Mouse (Mus musculus): ENCODE measurements around the gene 6430531B16Rik. TPM values are rescaled to one million over a fixed set of nuclear protein-coding genes. Genes with fewer than 3 reads are reported as not detected.

Gene 6430531B16Rik
- 0.87 TPM for polyA plus RNA-seq (2017; shearing (Covaris generic))

GRCm38 (mm10) chr7:139978278-139978892, at the start of gene 6430531B16Rik:
TSS of gene 6430531B16Rik (minus strand) at chr7:139978755.

GRCm38 (mm10) chr7:139992406-139992805, 13.9 kb upstream of the 6430531B16Rik start, which contains the start of gene Adam8:
TSS of gene Adam8 (minus strand) at chr7:139992562.

GRCm38 (mm10) chr7:139943674-139944281, 34.8 kb downstream of the 6430531B16Rik start, which contains the start of gene Utf1:
TSS of gene Utf1 (plus strand) at chr7:139943789.

Other genes starting within 250 kb of the 6430531B16Rik start
- not detected for gene Adgra1, start 144.6 kb downstream of the 6430531B16Rik start, polyA plus RNA-seq (2017; shearing (Covaris generic))
- gene Kndc1, start 84.1 kb downstream of the 6430531B16Rik start, polyA plus RNA-seq (2017; shearing (Covaris generic)): 0.16 TPM
- 9.8 TPM for gene Utf1, start 35.0 kb downstream of the 6430531B16Rik start, polyA plus RNA-seq (2017; shearing (Covaris generic))
- gene Adam8, start 13.8 kb upstream of the 6430531B16Rik start, polyA plus RNA-seq (2017; shearing (Covaris generic)): 11.3 TPM
- 46.2 TPM for gene Zfp511, start 57.6 kb upstream of the 6430531B16Rik start, polyA plus RNA-seq (2017; shearing (Covaris generic))
- gene Tubgcp2, start 57.9 kb upstream of the 6430531B16Rik start, polyA plus RNA-seq (2017; shearing (Covaris generic)): 29.8 TPM
- not detected for gene Msx3, start 70.3 kb upstream of the 6430531B16Rik start, polyA plus RNA-seq (2017; shearing (Covaris generic))
- gene Caly, start 103.8 kb upstream of the 6430531B16Rik start, polyA plus RNA-seq (2017; shearing (Covaris generic)): not detected
- not detected for gene Prap1, start 114.6 kb upstream of the 6430531B16Rik start, polyA plus RNA-seq (2017; shearing (Covaris generic))
- 6.1 TPM for gene Fuom, start 123.7 kb upstream of the 6430531B16Rik start, polyA plus RNA-seq (2017; shearing (Covaris generic))
- gene Paox, start 137.0 kb upstream of the 6430531B16Rik start, polyA plus RNA-seq (2017; shearing (Covaris generic)): 2.3 TPM
- 27.2 TPM for gene Echs1, start 137.7 kb upstream of the 6430531B16Rik start, polyA plus RNA-seq (2017; shearing (Covaris generic))
- gene Mtg1, start 158.8 kb upstream of the 6430531B16Rik start, polyA plus RNA-seq (2017; shearing (Covaris generic)): 17.8 TPM
- not detected for gene Sprn, start 176.1 kb upstream of the 6430531B16Rik start, polyA plus RNA-seq (2017; shearing (Covaris generic))
- not detected for gene Olfr522, start 186.0 kb upstream of the 6430531B16Rik start, polyA plus RNA-seq (2017; shearing (Covaris generic))
- not detected for gene Olfr523, start 194.5 kb upstream of the 6430531B16Rik start, polyA plus RNA-seq (2017; shearing (Covaris generic))
- 0.85 TPM for gene Olfr524, start 227.2 kb upstream of the 6430531B16Rik start, polyA plus RNA-seq (2017; shearing (Covaris generic))
- 3.7 TPM for gene Cd163l1, start 239.5 kb upstream of the 6430531B16Rik start, polyA plus RNA-seq (2017; shearing (Covaris generic))

All from effector memory CD4-positive, alpha-beta T cell, adult 5 months (primary cell).